Mouse (Mus musculus): ENCODE results near the gene Msmp. TPM values are rescaled to one million over a fixed set of nuclear protein-coding genes. Genes with fewer than 3 reads are reported as not detected.

The Msmp gene
- polyA plus RNA-seq, 1 experiment from 2014 or later = 1.1 TPM

- Histone ChIP-seq H3K36me3 (ENCODE audit: control insufficient read depth, insufficient read depth, low read length) (peaks cover 56% of the 10 kb centered on the region), H3K4me3 (ENCODE audit: low read length) (no peak overlapping the region), H3K4me1 (replicated peaks; ENCODE audit: control insufficient read depth, insufficient read depth, low read length) (peaks cover 12% of the 10 kb centered on the region), H3K4me2 (ENCODE audit: low read depth, low read length) (no peak overlapping the region), H3K9ac (ENCODE audit: low read length) (no peak overlapping the region), H3K27me3 (ENCODE audit: control insufficient read depth, insufficient read depth, low read depth, low read length) (no peaks in the 10 kb centered on the region), H3K9me3 (ENCODE audit: control insufficient read depth, low read length) (no peaks in the 10 kb centered on the region), H3K27ac (ENCODE audit: low read length) (no peak overlapping the region)
- no peak for ATAC-seq (ENCODE audit: low read depth)
- 90% methylated on average over 9 of the region's 9 CpGs for WGBS
These were observed 17.2 kb downstream of the Msmp start for GRCm38 (mm10) chr4:43567140-43567539.

- Histone ChIP-seq H3K9ac (ENCODE audit: low read length) (no peak overlapping the region), H3K36me3 (ENCODE audit: control insufficient read depth, insufficient read depth, low read length) (peaks cover 45% of the 10 kb centered on the region), H3K4me1 (replicated peaks; ENCODE audit: control insufficient read depth, insufficient read depth, low read length) (peaks cover 32% of the 10 kb centered on the region)
These were observed 20.1 kb downstream of the Msmp start for GRCm38 (mm10) chr4:43564231-43564630.

GRCm38 (mm10) chr4:43563601-43563875 is 20.8 kb downstream of the Msmp start:
- Histone ChIP-seq H3K4me2 (ENCODE audit: low read depth, low read length) (peak overlapping the region; percentile 66), H3K4me1 (replicated peaks; ENCODE audit: control insufficient read depth, insufficient read depth, low read length) (peaks cover 39% of the 10 kb centered on the region), H3K9me3 (ENCODE audit: control insufficient read depth, low read length) (no peaks in the 10 kb centered on the region), H3K27me3 (ENCODE audit: control insufficient read depth, insufficient read depth, low read depth, low read length) (no peaks in the 10 kb centered on the region), H3K27ac (ENCODE audit: low read length) (no peak overlapping the region), H3K4me3 (ENCODE audit: low read length) (peak overlapping the region; percentile 88), H3K9ac (ENCODE audit: low read length) (peak overlapping the region; percentile 96), H3K36me3 (ENCODE audit: control insufficient read depth, insufficient read depth, low read length) (peaks cover 40% of the 10 kb centered on the region)
- ATAC-seq (ENCODE audit: low read depth) = no peak
- 66% methylated on average over 4 of the region's 4 CpGs for WGBS

More at GRCm38 (mm10) chr4:43564231-43564630, 20.1 kb downstream of the Msmp start:
- no peak for ATAC-seq (ENCODE audit: low read depth)
- H3K4me2 ChIP-seq (ENCODE audit: low read depth, low read length) = no peak overlapping the region
- H3K4me3 ChIP-seq (ENCODE audit: low read length) = no peak overlapping the region
- no peak overlapping the region for H3K27ac ChIP-seq (ENCODE audit: low read length)
- H3K27me3 ChIP-seq (ENCODE audit: control insufficient read depth, insufficient read depth, low read depth, low read length) = no peaks in the 10 kb centered on the region
- WGBS = 35% methylated on average over 2 of the region's 2 CpGs
- H3K9me3 ChIP-seq (ENCODE audit: control insufficient read depth, low read length) = no peaks in the 10 kb centered on the region

GRCm38 (mm10) chr4:43562769-43563600 is 21.3 kb downstream of the Msmp start:
- Histone ChIP-seq H3K9ac (ENCODE audit: low read length) (peak overlapping the region; percentile 96), H3K36me3 (ENCODE audit: control insufficient read depth, insufficient read depth, low read length) (peaks cover 34% of the 10 kb centered on the region), H3K27ac (ENCODE audit: low read length) (peak overlapping the region; percentile 100), H3K4me2 (ENCODE audit: low read depth, low read length) (peak overlapping the region; percentile 66), H3K9me3 (ENCODE audit: control insufficient read depth, low read length) (no peaks in the 10 kb centered on the region), H3K27me3 (ENCODE audit: control insufficient read depth, insufficient read depth, low read depth, low read length) (no peaks in the 10 kb centered on the region), H3K4me3 (ENCODE audit: low read length) (peak overlapping the region; percentile 88), H3K4me1 (replicated peaks; ENCODE audit: control insufficient read depth, insufficient read depth, low read length) (peaks cover 44% of the 10 kb centered on the region)
- ATAC-seq (ENCODE audit: low read depth) = no peak; the same call in 1 of the 2 replicates
- 3% methylated on average over 22 of the region's 22 CpGs for WGBS

- H3K9ac ChIP-seq (ENCODE audit: low read length) = peak within 1 kb of the TSS; percentile 96
- H3K4me3 ChIP-seq (ENCODE audit: low read length) = peak within 1 kb of the TSS; percentile 88
- no peaks in the 10 kb centered on the region for H3K27me3 ChIP-seq (ENCODE audit: control insufficient read depth, insufficient read depth, low read depth, low read length)
- H3K27ac ChIP-seq (ENCODE audit: low read length) = peak within 1 kb of the TSS; percentile 100
- H3K9me3 ChIP-seq (ENCODE audit: control insufficient read depth, low read length) = no peaks in the 10 kb centered on the region
- peaks cover 52% of the 10 kb centered on the region for H3K4me1 ChIP-seq (replicated peaks; ENCODE audit: control insufficient read depth, insufficient read depth, low read length)
- WGBS = under 1% methylated on average over 61 of the region's 62 CpGs
- peak within 1 kb of the TSS; percentile 81 for H3K4me2 ChIP-seq (ENCODE audit: low read depth, low read length)
- ATAC-seq (ENCODE audit: low read depth) = peak; percentile 87
- H3K36me3 ChIP-seq (ENCODE audit: control insufficient read depth, insufficient read depth, low read length) = peaks cover 27% of the 10 kb centered on the region
These were observed 22.1 kb downstream of the Msmp start, which contains the start of the genes Creb3 and Tln1 for GRCm38 (mm10) chr4:43561997-43562768. Gene Creb3, plus strand, starts transcription at chr4:43562332. Gene Tln1, minus strand, starts transcription at chr4:43562691.

- H3K27me3 ChIP-seq (ENCODE audit: control insufficient read depth, insufficient read depth, low read depth, low read length) = no peaks in the 10 kb centered on the region
- peak overlapping the region; percentile 88 for H3K4me3 ChIP-seq (ENCODE audit: low read length)
- H3K36me3 ChIP-seq (ENCODE audit: control insufficient read depth, insufficient read depth, low read length) = peaks cover 20% of the 10 kb centered on the region
- peak overlapping the region; percentile 81 for H3K4me2 ChIP-seq (ENCODE audit: low read depth, low read length)
- 1% methylated on average over 16 of the region's 16 CpGs for WGBS
- peak overlapping the region; percentile 100 for H3K27ac ChIP-seq (ENCODE audit: low read length)
- H3K4me1 ChIP-seq (replicated peaks; ENCODE audit: control insufficient read depth, insufficient read depth, low read length) = peaks cover 55% of the 10 kb centered on the region
- peak; percentile 3; the same call in 1 of the 2 replicates for ATAC-seq (ENCODE audit: low read depth)
- no peaks in the 10 kb centered on the region for H3K9me3 ChIP-seq (ENCODE audit: control insufficient read depth, low read length)
- H3K9ac ChIP-seq (ENCODE audit: low read length) = peak overlapping the region; percentile 96
These were observed 22.8 kb downstream of the Msmp start for GRCm38 (mm10) chr4:43561436-43561996.

GRCm38 (mm10) chr4:43560976-43561375 is 23.3 kb downstream of the Msmp start:
- 7% methylated on average over 2 of the region's 2 CpGs for WGBS
- ATAC-seq (ENCODE audit: low read depth) = no peak
- H3K27ac ChIP-seq (ENCODE audit: low read length) = peak overlapping the region; percentile 100
- peaks cover 55% of the 10 kb centered on the region for H3K4me1 ChIP-seq (replicated peaks; ENCODE audit: control insufficient read depth, insufficient read depth, low read length)
- no peaks in the 10 kb centered on the region for H3K9me3 ChIP-seq (ENCODE audit: control insufficient read depth, low read length)
- H3K9ac ChIP-seq (ENCODE audit: low read length) = peak overlapping the region; percentile 96
- peaks cover 18% of the 10 kb centered on the region for H3K36me3 ChIP-seq (ENCODE audit: control insufficient read depth, insufficient read depth, low read length)
- H3K4me3 ChIP-seq (ENCODE audit: low read length) = peak overlapping the region; percentile 88
- H3K27me3 ChIP-seq (ENCODE audit: control insufficient read depth, insufficient read depth, low read depth, low read length) = no peaks in the 10 kb centered on the region
- H3K4me2 ChIP-seq (ENCODE audit: low read depth, low read length) = peak overlapping the region; percentile 81

- no peaks in the 10 kb centered on the region for H3K9me3 ChIP-seq (ENCODE audit: control insufficient read depth, low read length)
These were observed 24.1 kb downstream of the Msmp start for GRCm38 (mm10) chr4:43560243-43560611.

More at GRCm38 (mm10) chr4:43560243-43560611, 24.1 kb downstream of the Msmp start:
- peak overlapping the region; percentile 96 for H3K9ac ChIP-seq (ENCODE audit: low read length)
- H3K27ac ChIP-seq (ENCODE audit: low read length) = peak overlapping the region; percentile 98
- peak overlapping the region; percentile 81 for H3K4me2 ChIP-seq (ENCODE audit: low read depth, low read length)
- H3K4me1 ChIP-seq (replicated peaks; ENCODE audit: control insufficient read depth, insufficient read depth, low read length) = peaks cover 55% of the 10 kb centered on the region
- peak overlapping the region; percentile 88 for H3K4me3 ChIP-seq (ENCODE audit: low read length)
- H3K27me3 ChIP-seq (ENCODE audit: control insufficient read depth, insufficient read depth, low read depth, low read length) = no peaks in the 10 kb centered on the region
- WGBS = 34% methylated on average over 5 of the region's 6 CpGs
- H3K36me3 ChIP-seq (ENCODE audit: control insufficient read depth, insufficient read depth, low read length) = peaks cover 19% of the 10 kb centered on the region
- no peak for ATAC-seq (ENCODE audit: low read depth)

All from lung, embryonic 16.5 days (tissue).